Mouse (Mus musculus) lung, adult 2 months (tissue): ENCODE measurements around the gene Zfp385b.

ENCODE experiments used
- CTCF ChIP-seq: fragments of 200-500 bp; IDR thresholded peaks from 2 replicates; pipeline ENCODE4 v1.5.1; 2011; ENCODE audit warnings: mild to moderate bottlenecking, low read length, control low read depth; ENCODE audit not compliant: insufficient read depth
- POLR2A ChIP-seq: fragments of 200-500 bp; IDR thresholded peaks from 2 replicates; pipeline ENCODE4 v1.6.1; 2011; ENCODE audit warnings: low read depth, mild to moderate bottlenecking, control low read depth, low read length, borderline replicate concordance; ENCODE audit errors: extremely low read depth

- TF ChIP-seq POLR2A = no peak
- TF ChIP-seq CTCF = no peak
These were observed 232.1 kb downstream of the Zfp385b start for GRCm38 (mm10) chr2:77587387-77587786.
